Mouse (Mus musculus): ENCODE measurements around the gene Rxfp1. TPM values are rescaled to one million over a fixed set of nuclear protein-coding genes. Genes with fewer than 3 reads are reported as not detected.
A peak's percentile ranks its signal among the peaks of the same experiment; 100 is the strongest.

Rxfp1 gene
- total and polyA plus RNA-seq, 2 experiments from 2014 or later: 5.4 to 18.4 TPM

DNA sequence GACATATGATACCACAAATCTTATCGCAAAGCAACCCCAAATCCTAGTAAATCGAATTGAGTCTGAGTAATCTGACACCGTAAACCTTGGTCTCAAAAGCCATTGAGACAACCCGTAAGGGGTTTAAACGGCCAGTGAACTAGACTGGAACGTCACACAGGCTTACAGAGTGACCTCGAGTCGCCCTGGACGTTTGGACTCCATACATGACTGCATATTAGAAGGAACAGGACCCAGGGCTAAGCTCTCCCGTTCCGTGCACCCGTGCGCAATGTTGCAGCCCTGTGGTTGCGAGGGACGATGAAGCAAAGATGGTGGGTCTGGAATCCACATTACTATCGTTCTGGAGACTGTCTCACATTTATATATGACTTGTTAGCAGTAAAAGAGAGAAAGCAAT, 65.5 kb downstream of the Rxfp1 start:
- Histone ChIP-seq H3K4me2 (ENCODE audit: low read depth, low read length) (no peak overlapping the region), H3K4me1 (ENCODE audit: control insufficient read depth, insufficient read depth) (no peaks in the 10 kb centered on the region; the same call in 1 of the 2 replicates)
- no peak for DNase-seq (ENCODE audit: low spot score)

GRCm38 (mm10) chr3:79670556-79670955, 67.1 kb downstream of the Rxfp1 start:
- Histone ChIP-seq H3K4me1 (ENCODE audit: control insufficient read depth, insufficient read depth) (no peaks in the 10 kb centered on the region), H3K4me3 (ENCODE audit: low read depth, low read length) (no peak overlapping the region), H3K27ac (ENCODE audit: low read depth) (no peak overlapping the region), H3K36me3 (replicated peaks; ENCODE audit: control insufficient read depth, insufficient read depth, low read length) (no peaks in the 10 kb centered on the region), H3K9me3 (replicated peaks; ENCODE audit: control insufficient read depth, low read length) (no peaks in the 10 kb centered on the region), H3K27me3 (ENCODE audit: control insufficient read depth, insufficient read depth, low read length) (no peaks in the 10 kb centered on the region), H3K9ac (replicated peaks; ENCODE audit: low read depth, low read length) (no peak overlapping the region), H3K4me2 (ENCODE audit: low read depth, low read length) (no peak overlapping the region)
- DNase-seq (ENCODE audit: low spot score) (no peak), ATAC-seq (ENCODE audit: insufficient read depth, low read depth) (no peak)
- TF ChIP-seq CTCF (IDR thresholded peaks at IDR 0.05; ENCODE audit: low read depth) (no peak), EP300 (IDR thresholded peaks at IDR 0.05; ENCODE audit: low read depth) (no peak)
- WGBS: 75% methylated on average over 7 of the region's 7 CpGs

More for the DNA sequence above, 65.5 kb downstream of the Rxfp1 start:
- no peaks in the 10 kb centered on the region for H3K9me3 ChIP-seq (replicated peaks; ENCODE audit: control insufficient read depth, low read length)
- no peak overlapping the region for H3K4me3 ChIP-seq (ENCODE audit: low read depth, low read length)
- H3K9ac ChIP-seq (replicated peaks; ENCODE audit: low read depth, low read length): no peak overlapping the region
- no peaks in the 10 kb centered on the region for H3K36me3 ChIP-seq (replicated peaks; ENCODE audit: control insufficient read depth, insufficient read depth, low read length)
- no peaks in the 10 kb centered on the region for H3K27me3 ChIP-seq (ENCODE audit: control insufficient read depth, insufficient read depth, low read length)
- no peak for ATAC-seq (ENCODE audit: insufficient read depth, low read depth)
- WGBS: 80% methylated on average over 16 of the region's 16 CpGs
- H3K27ac ChIP-seq (ENCODE audit: low read depth): no peak overlapping the region
- no peak for TF ChIP-seq EP300 (IDR thresholded peaks at IDR 0.05; ENCODE audit: low read depth)
- TF ChIP-seq CTCF (IDR thresholded peaks at IDR 0.05; ENCODE audit: low read depth): no peak

DNA sequence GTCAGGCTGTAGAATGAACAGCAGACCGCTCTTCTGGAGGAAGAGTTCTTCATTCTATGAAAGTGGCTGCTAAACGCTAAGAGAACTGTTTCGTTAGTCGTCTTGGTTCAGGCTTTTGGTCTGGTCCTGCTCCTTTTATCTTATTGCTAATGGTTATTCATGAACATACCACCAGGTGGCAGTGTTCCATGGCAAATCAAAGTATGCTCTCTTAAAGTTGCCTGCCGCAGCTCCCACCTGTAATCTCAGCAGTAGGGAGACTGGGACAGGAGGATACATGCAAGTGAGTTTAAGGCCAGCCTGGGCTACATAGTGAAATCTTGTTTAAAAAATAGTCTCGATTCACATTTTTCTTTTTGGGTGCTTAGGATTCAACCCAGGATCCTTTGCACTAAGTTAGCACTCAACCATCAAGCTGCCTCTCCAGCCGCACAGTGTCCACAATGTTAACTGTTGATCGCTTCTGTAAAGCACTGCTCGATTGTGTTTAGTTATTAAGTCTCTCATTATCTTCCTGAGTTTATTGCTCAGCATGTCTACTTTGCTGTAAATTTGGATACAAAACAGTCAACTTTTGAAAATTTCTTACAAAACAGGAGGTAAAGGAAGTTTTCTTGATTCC, 72.8 kb downstream of the Rxfp1 start:
- H3K27me3 ChIP-seq (ENCODE audit: control insufficient read depth, insufficient read depth, low read length): no peaks in the 10 kb centered on the region
- peak; percentile 78 for TF ChIP-seq CTCF (IDR thresholded peaks at IDR 0.05; ENCODE audit: low read depth)
- TF ChIP-seq EP300 (IDR thresholded peaks at IDR 0.05; ENCODE audit: low read depth): no peak
- no peaks in the 10 kb centered on the region for H3K36me3 ChIP-seq (replicated peaks; ENCODE audit: control insufficient read depth, insufficient read depth, low read length)
- H3K27ac ChIP-seq (ENCODE audit: low read depth): no peak overlapping the region
- ATAC-seq (ENCODE audit: insufficient read depth, low read depth) (peak; percentile 58), DNase-seq (ENCODE audit: low spot score) (peak; percentile 49)
- H3K9ac ChIP-seq (replicated peaks; ENCODE audit: low read depth, low read length): no peak overlapping the region
- 33% methylated on average over 9 of the region's 9 CpGs for WGBS
- no peaks in the 10 kb centered on the region for H3K4me1 ChIP-seq (ENCODE audit: control insufficient read depth, insufficient read depth)
- H3K4me3 ChIP-seq (ENCODE audit: low read depth, low read length): no peak overlapping the region
- no peaks in the 10 kb centered on the region for H3K9me3 ChIP-seq (replicated peaks; ENCODE audit: control insufficient read depth, low read length)
- no peak overlapping the region for H3K4me2 ChIP-seq (ENCODE audit: low read depth, low read length)

DNA sequence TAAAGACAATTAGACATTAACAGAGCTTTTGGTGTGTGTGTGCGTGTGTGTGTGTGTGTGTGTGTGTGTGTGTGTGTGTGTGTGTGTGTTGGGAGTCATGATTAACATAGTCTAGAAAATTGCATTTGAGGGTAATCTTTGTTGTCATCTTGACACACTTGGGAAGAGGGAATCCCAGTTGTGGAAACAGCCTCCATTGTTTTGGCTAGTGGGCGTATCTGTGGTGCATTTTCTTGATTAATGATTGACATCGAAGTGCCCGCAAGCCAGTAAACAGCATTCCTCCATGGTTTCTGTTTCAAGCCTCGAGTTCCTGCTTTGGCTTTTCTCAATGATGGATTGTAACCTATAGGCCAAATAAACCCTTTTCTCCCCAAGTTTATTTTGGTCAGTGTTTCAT, 81.0 kb downstream of the Rxfp1 start:
- Histone ChIP-seq H3K27ac (ENCODE audit: low read depth) (no peak overlapping the region), H3K36me3 (replicated peaks; ENCODE audit: control insufficient read depth, insufficient read depth, low read length) (no peaks in the 10 kb centered on the region), H3K4me1 (ENCODE audit: control insufficient read depth, insufficient read depth) (no peaks in the 10 kb centered on the region), H3K9me3 (replicated peaks; ENCODE audit: control insufficient read depth, low read length) (no peaks in the 10 kb centered on the region), H3K4me2 (ENCODE audit: low read depth, low read length) (no peak overlapping the region), H3K27me3 (ENCODE audit: control insufficient read depth, insufficient read depth, low read length) (no peaks in the 10 kb centered on the region), H3K9ac (replicated peaks; ENCODE audit: low read depth, low read length) (no peak overlapping the region), H3K4me3 (ENCODE audit: low read depth, low read length) (no peak overlapping the region)
- DNase-seq (ENCODE audit: low spot score): no peak
- no peak for TF ChIP-seq EP300 (IDR thresholded peaks at IDR 0.05; ENCODE audit: low read depth)
- TF ChIP-seq CTCF (IDR thresholded peaks at IDR 0.05; ENCODE audit: low read depth): no peak
- no peak for ATAC-seq (ENCODE audit: insufficient read depth, low read depth)
- 64% methylated on average over 5 of the region's 5 CpGs for WGBS

- H3K36me3 ChIP-seq (replicated peaks; ENCODE audit: control insufficient read depth, insufficient read depth, low read length): no peaks in the 10 kb centered on the region
- no peak for ATAC-seq (ENCODE audit: insufficient read depth, low read depth)
- H3K27me3 ChIP-seq (ENCODE audit: control insufficient read depth, insufficient read depth, low read length): no peaks in the 10 kb centered on the region
- H3K4me3 ChIP-seq (ENCODE audit: low read depth, low read length): no peak overlapping the region
- TF ChIP-seq EP300 (IDR thresholded peaks at IDR 0.05; ENCODE audit: low read depth) (no peak), CTCF (IDR thresholded peaks at IDR 0.05; ENCODE audit: low read depth) (no peak)
- H3K9me3 ChIP-seq (replicated peaks; ENCODE audit: control insufficient read depth, low read length): no peaks in the 10 kb centered on the region
- 84% methylated on average over 6 of the region's 6 CpGs for whole genome bisulfite sequencing
- no peak overlapping the region for H3K4me2 ChIP-seq (ENCODE audit: low read depth, low read length)
- no peaks in the 10 kb centered on the region for H3K4me1 ChIP-seq (ENCODE audit: control insufficient read depth, insufficient read depth)
- no peak overlapping the region for H3K9ac ChIP-seq (replicated peaks; ENCODE audit: low read depth, low read length)
- H3K27ac ChIP-seq (ENCODE audit: low read depth): no peak overlapping the region
- DNase-seq (ENCODE audit: low spot score): no peak
These were observed 85.6 kb downstream of the Rxfp1 start for GRCm38 (mm10) chr3:79652129-79652528.

GRCm38 (mm10) chr3:79629416-79629730, 108.3 kb downstream of the Rxfp1 start, which contains the start of gene Etfdh:
Gene Etfdh (minus strand): TSS chr3:79629500.
- ATAC-seq (ENCODE audit: insufficient read depth, low read depth): peak; percentile 28
- no peak for TF ChIP-seq CTCF (IDR thresholded peaks at IDR 0.05; ENCODE audit: low read depth)
- no peak for TF ChIP-seq EP300 (IDR thresholded peaks at IDR 0.05; ENCODE audit: low read depth)
- Histone ChIP-seq H3K4me2 (ENCODE audit: low read depth, low read length) (peak within 1 kb of the TSS; percentile 75), H3K9me3 (replicated peaks; ENCODE audit: control insufficient read depth, low read length) (no peaks in the 10 kb centered on the region), H3K27me3 (ENCODE audit: control insufficient read depth, insufficient read depth, low read length) (no peaks in the 10 kb centered on the region), H3K4me3 (ENCODE audit: low read depth, low read length) (peak within 1 kb of the TSS; percentile 65), H3K27ac (ENCODE audit: low read depth) (peak within 1 kb of the TSS; percentile 89), H3K36me3 (replicated peaks; ENCODE audit: control insufficient read depth, insufficient read depth, low read length) (peaks cover 22% of the 10 kb centered on the region), H3K4me1 (ENCODE audit: control insufficient read depth, insufficient read depth) (peaks cover 3% of the 10 kb centered on the region; the same call in 1 of the 2 replicates), H3K9ac (replicated peaks; ENCODE audit: low read depth, low read length) (peak within 1 kb of the TSS; percentile 76)
- under 1% methylated on average over 11 of the region's 11 CpGs for WGBS
- DNase-seq (ENCODE audit: low spot score): peak; percentile 60

All from heart, postnatal 0 days (tissue).